Mouse (Mus musculus) lung, postnatal 25 days (tissue): ENCODE data around the gene Zdhhc9.
"Not testable (repeated sequence)": the region's sequence is repeated elsewhere in the genome, so short reads cannot be mapped to it uniquely, and the experiment has no call there.

Experiments used
- DNase-seq: peaks from one replicate; pipeline ENCODE4 v3.0.0; 2022; ENCODE audit warnings: low spot score

The Zdhhc9 gene

DNA sequence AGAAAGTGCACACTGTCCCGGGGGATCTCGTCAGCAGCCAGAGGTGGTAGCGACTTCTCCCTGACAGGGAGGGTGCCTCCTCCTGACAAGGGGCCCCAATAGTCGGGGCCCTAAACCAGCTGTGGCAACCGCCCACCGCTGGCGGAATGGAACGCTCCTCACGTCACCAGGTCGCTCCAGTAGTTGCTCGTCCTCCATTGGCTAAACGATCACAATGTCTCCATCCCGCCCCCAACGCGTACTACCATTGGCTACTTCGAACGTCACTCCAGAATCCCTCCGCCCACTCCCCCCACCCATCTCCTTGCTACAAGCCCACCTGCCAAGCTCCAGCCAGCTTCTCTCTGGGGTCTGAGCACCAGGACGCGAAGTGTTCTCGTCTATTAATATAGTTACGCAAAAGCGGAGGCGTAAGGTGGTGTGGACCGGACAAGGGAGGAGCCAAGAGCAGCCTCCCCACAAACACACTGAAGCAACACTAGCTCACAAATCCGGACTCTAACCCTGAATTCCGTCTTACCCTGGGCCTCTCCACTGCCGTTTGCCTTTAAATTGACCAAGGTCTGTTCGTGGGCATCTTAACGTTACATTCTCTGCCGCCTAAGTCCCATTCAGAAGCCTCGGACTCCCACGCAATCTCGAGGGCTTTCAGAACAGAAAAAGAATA, at the start of gene Zdhhc9:
Zdhhc9 (minus strand) TSS at position 360 of the 667 bp plus-strand sequence.
- peak; percentile 89 for DNase-seq

DNA sequence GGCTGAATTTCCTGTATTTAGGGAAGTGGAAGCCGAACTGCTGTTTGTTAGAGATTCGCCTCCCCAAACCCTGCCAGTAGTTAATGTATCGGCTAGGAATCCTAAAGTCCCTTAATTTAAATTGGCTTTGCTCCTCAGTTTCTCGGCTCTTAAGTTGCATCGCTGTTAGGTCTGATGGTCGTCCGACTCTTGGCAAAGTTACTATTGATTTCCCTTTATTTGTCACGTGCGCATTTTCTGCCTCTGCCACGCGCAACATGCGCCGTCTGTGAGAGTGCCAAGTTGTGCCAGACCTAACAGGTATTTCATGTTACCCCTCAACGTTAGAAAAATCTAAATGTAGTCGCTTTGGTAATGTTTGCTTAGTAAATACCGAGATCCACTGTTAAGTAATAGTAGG, 48.3 kb upstream of the Zdhhc9 start:
- DNase-seq, result no peak

GRCm38 (mm10) chrX:48256468-48257007, 47.9 kb upstream of the Zdhhc9 start, which contains the start of gene Utp14a:
Gene Utp14a, plus strand, starts transcription at chrX:48256862.
- peak; percentile 97 for DNase-seq

- no peak for DNase-seq
Observed at GRCm38 (mm10) chrX:48255830-48256428, 47.3 kb upstream of the Zdhhc9 start.

DNA sequence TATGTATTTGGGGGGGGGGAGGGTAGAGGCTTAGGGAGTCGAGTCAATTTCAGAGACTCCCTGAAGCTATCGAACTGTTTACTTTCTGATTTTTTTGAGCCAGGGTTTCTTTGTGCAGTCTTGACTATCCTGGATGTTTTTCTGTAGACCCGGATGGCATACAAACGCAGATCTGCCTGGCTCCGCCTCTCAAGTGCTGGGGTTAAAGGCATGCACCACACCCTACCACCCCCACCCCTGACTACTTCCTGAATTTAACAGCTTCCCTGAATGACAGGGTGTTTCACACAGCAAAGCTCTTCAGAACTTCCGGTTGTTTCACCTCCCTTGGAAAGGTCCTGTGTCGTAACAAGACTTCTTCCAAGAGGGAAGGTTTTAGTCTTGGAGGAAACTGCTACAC, 25.7 kb upstream of the Zdhhc9 start:
- DNase-seq, result peak; percentile 60

DNA sequence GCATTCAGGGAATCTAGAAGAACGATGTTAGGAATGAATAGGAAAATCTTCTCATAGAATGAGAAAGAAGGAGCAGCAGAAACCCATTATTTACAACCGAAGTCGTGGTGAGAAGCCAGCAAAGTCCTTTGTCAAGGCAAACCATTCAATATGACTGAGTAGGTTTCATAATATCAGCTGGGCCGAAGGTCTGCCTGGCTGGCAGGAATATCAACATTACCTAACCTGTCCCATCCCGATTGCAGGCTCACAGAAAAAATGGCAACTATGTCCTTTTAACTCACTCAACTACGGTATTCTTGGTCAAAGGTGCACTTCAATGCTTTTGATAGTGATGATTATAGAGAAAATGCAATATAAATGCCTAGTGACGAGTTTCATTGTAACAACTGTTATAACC, 17.5 kb upstream of the Zdhhc9 start:
- DNase-seq, result no peak

DNA sequence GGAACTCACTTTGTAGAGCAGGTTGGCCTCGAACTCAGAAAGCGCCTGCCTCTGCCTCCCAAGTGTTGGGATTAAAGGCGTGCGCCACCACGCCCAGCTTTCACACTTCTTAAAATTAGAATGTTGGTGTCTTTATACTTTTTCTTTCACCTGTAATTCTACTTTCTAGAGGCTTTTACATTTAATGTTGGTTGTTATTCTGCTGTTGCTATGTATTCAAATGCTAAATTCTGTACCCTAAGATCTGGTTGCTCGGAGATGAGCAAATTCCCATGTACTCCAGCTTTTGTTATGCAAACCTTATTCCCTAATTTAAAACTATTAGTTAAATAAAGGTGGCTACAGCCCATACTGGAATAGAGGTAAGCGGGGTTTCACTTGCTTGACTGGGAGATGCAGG, 14.0 kb upstream of the Zdhhc9 start:
- DNase-seq, result no peak

DNA sequence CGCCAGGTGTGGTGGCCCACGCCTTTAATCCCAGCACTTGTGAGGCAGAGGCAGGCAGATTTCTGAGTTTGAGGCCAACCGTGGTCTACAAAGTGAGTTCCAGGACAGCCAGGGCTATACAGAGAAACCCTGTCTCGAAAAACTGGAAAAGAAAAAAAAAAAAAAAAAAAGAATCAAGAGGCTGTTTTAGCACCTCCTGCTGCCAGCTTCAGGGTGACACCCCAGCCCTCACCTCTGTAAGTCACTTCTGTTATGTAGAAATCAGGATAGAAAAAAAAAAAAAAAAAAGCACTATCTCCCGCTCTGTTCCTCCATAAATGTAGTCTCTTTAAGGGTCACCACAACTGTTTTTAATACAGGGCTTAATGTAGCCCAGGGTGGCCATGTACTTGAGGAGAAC, 10.8 kb upstream of the Zdhhc9 start:
- DNase-seq, result no peak

GRCm38 (mm10) chrX:48209746-48210145, 1.1 kb upstream of the Zdhhc9 start:
- DNase-seq, result not testable (repeated sequence)

- no peak for DNase-seq
Observed at GRCm38 (mm10) chrX:48207761-48208487, 754 bp downstream of the Zdhhc9 start.

DNA sequence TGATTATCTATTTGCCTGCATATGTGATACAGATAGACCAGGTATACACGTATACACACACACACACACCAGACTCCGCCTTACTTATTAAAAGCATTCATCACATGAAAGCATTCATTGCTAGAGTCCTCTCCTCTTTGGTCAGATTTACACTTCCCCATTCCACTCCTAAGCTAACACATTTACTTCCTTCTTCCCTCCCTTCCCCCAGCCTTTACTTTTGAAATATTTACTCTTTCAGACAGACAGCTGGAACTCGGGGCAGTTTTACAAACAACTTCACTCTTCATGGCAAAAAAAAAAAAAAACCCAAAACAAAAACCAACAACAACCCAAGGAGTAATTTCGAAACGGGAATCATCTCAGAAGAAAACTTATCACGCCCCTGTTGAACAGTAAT, 4.2 kb downstream of the Zdhhc9 start:
- peak; percentile 19 for DNase-seq

- DNase-seq, result no peak
Observed at GRCm38 (mm10) chrX:48203763-48204162, 4.9 kb downstream of the Zdhhc9 start.

- DNase-seq, result no peak
Observed at GRCm38 (mm10) chrX:48202995-48203394, 5.7 kb downstream of the Zdhhc9 start.

- DNase-seq, result no peak
Observed at GRCm38 (mm10) chrX:48202436-48202835, 6.2 kb downstream of the Zdhhc9 start.

DNA sequence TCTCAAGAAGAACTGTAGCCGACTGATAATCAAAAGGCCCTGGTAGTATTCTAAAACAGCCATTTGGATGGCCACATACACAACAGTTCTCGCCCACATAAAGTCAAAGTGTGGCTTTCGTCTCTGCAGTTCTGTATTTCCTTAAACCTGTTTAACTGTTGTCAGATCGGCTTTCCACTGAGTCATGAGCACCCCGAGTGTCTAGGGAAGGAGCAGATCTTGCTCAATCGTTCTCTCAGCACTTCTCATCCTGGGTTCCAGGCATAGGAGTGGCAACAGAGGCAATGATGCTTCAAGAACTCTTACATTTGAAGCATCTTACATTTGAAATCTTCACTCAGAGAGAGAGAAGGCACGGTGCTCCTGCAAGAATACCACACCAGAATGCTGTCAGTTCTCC, 6.7 kb downstream of the Zdhhc9 start:
- DNase-seq, result peak; percentile 17

GRCm38 (mm10) chrX:48200699-48201098, 8.0 kb downstream of the Zdhhc9 start:
- no peak for DNase-seq

DNA sequence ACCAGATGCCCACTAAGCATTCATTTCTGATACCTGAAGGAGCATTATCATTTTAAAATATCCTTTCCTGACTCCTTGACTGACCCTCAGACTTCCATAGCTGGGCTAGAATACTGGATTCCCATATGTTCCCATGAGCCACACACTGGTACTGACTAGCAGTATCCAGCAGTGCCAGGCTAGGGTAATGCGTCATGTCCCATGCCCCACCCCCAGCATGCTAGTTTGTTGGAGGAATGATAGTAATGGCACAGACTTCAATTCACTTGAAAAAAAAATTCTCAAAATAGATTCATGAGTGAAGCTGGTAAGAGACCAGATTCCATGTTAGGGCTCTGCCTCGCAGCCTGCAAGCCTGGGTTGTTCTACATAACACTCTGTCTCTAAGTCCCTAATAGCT, 9.7 kb downstream of the Zdhhc9 start:
- no peak for DNase-seq

GRCm38 (mm10) chrX:48197856-48198255, 10.8 kb downstream of the Zdhhc9 start:
- no peak for DNase-seq

DNA sequence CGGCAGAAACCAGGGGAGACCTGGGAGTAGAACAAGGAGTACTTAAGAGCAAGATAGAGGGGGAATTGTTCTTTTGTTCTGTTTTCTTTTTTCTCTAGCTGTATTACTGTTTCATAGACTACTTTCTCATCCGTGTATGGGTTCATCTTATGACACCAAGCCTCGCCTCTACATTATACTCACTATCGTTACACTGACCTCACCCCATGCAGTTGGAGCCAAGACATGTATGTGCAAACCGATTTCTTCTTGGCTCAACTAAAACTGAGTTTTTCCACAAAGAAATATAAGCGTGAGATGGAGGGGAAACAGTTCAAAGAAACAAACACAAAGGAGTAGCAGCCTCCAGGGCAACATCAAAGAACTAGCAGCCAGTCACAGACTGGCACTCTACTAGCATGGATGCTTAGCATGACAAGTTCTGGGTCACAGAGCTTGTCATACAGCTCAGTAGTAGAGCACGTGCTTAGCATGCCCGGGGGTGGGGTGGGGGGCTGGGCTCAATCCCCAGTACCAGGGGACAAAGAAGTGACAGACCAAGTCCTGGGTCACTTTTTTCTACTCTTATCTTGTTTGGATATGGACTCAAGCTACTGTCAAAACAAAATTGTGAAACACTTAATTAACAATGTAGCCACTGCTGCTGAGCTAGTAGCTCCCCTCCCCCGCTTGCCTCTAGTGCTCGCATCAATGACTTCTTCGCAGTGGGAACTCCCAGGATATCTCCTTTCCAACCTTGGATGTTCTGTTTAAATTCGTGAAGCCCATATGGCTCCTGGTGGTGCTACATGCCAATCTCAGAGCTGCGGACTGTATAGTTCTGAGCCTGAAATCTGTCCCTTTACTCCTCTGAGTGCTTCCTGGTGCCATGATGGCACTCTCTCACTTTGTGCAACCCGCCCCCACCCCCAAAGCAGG, 15.2 kb downstream of the Zdhhc9 start:
- no peak for DNase-seq

DNA sequence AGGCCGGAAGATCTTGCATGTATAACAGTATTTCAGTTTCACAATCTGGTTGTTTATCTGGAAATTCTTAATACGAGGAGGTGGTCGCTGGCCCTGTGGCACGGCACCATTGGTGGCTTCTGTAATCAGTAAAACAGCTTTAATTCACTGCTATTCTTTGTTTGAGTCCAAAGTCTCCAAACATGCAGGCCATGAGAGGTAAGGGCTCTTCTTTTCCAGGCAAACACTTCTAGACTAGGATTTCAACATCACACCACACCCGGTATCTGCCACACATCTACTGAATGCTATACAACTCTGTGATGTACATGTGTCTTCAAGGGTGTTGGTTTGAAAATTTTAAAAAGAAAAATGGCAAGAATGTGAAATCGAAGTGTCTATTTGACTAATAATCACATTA, 17.4 kb downstream of the Zdhhc9 start:
- DNase-seq, result no peak

GRCm38 (mm10) chrX:48184703-48185102, 24.0 kb downstream of the Zdhhc9 start:
- DNase-seq, result no peak

DNA sequence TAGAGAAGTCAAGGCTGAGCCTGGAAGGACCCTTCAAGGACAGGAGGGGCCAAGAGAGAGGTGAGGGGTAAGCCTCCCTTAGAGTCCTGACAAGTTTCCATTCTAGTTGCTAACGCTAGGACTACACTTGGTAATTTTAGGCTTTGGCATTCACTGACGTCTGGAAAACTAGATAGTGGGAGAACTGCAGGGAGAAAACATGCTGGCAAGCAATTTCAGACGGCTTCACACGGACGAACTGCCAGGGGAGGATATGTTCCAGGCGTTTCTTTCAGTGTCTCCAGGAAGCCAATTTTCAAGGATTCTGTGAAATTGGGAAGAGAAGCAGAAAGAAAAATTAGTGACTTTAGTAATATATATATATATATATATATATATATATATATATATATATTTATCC, 26.8 kb downstream of the Zdhhc9 start:
- DNase-seq, result no peak
